Mouse (Mus musculus) c-Kit-positive CD71-positive TER-119-negative erythroid progenitor cells, embryonic 14.5 days (primary cell): ENCODE measurements around the gene Ssu72.
A peak's percentile ranks its signal among the peaks of the same experiment; 100 is the strongest.
"Not testable (repeated sequence)": the region's sequence is repeated elsewhere in the genome, so short reads cannot be mapped to it uniquely, and the experiment has no call there.

Experiments
- DNase-seq: peaks from one replicate; pipeline ENCODE4 v3.0.0-alpha.2; 2013; ENCODE audit warnings: low read depth

The Ssu72 gene

DNA sequence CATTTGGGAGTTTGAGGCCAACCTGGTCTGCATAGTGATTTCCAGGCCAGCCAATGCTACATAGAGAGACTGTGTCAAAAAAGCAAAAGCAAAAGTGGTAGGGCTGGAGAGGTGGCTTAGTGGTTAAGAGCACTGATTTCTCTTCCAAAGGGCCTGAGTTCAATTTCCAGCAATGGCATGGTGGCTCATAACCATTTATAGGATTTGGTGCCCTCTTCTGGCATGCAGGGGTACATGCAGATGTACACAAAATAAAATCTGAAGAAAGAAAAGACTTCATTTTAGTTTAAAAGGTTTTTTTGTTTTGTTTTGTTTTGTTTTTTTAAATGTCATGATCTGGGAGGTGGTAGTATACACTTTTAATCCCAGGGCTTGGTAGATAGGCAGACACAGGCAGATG lies 4.2 kb upstream of the Ssu72 start:
- DNase-seq = no peak

DNA sequence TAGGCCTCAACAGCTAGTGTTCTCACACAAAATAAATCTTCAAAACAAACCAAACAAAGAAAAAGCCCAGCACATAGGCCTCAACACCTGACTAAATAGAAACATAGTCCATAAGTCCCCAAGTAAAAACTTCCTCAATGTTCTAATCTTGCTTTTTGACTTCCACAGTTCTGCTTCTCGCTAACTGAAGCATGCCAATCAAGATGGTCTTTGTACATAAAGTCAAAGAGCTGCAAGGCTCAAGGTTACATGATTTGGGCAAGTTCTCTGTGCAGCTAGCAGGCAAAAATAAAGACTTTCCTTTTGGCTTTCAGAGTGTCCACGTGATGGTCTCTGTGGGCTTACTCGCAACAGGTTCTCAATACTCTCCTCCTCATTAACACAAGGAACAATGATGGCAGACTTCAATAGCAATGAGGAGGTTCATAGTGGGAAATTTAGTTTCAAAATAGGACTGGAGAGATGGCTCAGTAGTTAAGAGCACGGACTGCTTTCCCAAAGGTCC lies 1.1 kb upstream of the Ssu72 start:
- no peak for DNase-seq

DNA sequence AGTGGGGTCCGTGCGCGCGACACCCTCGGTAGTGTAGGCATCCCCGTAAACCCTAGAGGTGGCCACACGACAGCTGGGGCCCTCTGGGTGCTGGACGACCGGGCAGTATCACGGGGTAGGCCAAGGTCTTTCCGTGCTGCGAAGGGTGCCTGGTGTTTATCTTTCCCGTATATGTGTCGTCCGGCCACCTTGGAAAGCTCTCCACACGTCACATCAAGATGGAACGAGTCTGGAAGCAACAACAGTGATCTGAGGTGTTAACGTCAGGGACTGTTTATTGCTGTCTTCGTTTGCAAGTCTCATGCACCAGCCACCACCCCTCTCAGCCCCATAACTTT lies 961 bp downstream of the Ssu72 start:
- DNase-seq = peak; percentile 33

DNA sequence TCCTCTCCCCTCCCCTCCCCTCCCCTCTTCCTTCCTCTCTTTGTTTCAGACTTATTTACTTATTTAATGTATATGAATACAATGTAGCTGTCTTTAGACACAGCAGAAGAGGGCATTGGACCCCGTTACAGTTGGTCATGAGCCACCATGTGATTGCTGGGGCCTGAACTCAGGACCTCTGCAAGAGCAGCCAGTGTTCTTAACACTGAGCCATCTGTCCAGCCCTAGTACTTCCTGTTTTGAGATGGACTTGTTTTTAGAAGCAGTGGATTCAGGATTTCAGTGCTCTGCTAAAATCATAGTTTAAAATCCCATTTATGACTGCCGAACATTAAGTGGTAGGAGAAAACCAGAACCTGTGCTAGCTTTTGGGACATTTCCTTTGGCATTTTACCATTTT lies 4.0 kb downstream of the Ssu72 start:
- no peak for DNase-seq

DNA sequence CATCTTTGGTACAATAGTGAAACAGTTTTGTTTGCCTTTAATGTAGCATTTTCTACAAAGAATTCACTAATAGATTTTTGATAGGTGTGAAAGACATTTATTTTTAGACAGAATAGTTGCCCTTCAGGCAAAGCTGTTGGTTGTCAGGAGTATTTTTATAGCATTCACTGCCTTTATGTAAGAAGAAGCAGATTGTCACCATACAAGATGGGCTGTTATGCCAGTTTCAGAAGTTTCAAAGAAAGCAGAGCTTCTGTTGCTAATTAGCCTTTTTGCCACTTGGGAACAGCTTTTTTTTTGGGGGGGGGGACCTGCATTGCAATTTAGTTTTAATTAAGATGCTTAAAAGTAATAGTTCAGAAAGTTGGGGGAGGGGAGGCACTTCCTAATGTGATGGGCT lies 4.4 kb downstream of the Ssu72 start:
- no peak for DNase-seq

DNA sequence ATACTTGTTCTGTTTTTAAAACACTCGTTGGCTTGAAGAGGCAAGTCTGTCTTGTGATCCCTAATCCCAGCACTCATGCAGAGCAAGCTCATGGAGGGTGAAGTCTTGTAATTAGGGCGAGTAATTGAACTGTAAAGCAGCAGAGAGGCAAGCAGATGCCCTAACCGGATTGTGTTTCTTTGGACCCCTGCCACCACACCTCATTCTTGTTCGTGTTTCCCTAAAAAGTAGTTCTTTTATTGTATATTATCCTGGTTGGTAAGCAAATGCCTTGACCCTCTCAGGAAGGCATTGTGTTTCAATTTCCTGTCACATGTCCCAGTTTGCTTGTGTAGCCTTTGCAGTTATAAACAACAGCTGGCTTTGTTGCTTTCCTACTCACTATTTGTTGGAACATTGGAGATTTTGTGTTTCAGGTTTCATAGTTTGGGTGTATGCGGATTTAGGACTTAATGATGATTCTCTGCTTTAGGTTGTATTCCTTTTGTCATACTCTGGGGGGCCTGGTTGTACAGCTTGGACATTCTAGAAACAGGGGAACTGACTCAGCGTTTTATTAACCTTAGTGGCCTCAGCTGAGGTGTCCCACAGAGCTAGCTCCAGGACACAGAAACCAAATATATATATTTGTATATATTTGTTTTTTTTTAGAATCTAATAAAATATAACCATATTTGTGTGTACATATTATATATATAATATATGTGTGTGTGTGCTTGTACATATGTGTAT lies 6.1 kb downstream of the Ssu72 start:
- DNase-seq = no peak

DNA sequence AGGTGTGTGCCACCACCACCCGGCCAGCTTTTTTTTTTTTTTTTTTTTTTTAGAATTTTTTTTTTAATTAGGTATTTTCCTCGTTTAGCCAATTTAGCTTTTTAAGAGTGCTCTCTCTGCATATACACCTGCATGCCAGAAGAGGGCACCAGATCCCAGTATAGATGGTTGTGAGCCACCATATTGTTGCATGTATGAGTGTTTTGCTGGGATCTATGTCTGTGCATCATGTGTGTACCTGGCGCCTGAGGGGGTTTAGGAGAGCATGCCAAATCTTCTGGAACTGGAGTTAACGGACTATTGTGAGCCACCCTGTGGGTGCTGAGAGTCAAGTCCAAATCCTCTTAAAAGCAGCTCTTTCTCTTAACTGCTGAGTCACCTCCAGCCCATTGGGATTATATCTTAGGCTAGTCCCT lies 17.1 kb downstream of the Ssu72 start:
- DNase-seq = no peak

DNA sequence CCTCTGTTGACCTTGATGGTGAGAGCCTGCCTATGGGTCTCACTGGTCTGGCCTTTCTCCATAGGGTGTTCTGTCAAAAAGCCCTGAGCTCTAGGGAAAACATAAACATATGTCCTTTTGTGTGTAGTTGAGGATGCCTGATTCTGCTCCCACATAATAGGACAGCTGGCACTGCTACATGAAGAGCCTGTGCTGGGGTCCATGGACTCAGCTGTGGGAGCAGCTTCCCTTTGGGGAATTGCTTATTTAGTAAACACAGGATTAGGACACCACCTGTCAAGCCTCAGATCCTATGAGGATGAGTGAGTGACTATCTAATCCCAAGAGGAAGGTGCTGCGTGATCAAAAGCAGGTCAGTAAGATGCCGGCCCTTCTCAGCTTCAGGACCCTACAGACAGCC lies 23.4 kb downstream of the Ssu72 start:
- DNase-seq = no peak

DNA sequence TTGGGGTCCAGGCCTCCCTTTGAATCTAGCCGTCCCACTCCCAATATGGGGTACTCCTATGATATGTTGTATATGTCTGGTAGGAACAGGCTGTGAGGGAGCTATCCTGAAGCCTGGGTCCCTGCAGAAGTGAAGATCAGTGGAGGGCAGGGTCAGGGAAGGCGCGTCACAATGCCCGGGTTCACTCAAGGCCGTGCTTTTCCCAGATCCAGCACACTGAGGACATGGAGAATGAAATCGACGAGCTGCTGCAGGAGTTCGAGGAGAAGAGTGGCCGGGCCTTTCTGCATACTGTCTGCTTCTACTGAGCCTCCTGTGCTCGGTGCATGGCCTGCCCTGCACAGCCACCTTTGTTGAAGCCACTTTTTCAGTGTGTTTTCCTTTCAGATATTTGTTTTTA lies 28.7 kb downstream of the Ssu72 start:
- no peak for DNase-seq

DNA sequence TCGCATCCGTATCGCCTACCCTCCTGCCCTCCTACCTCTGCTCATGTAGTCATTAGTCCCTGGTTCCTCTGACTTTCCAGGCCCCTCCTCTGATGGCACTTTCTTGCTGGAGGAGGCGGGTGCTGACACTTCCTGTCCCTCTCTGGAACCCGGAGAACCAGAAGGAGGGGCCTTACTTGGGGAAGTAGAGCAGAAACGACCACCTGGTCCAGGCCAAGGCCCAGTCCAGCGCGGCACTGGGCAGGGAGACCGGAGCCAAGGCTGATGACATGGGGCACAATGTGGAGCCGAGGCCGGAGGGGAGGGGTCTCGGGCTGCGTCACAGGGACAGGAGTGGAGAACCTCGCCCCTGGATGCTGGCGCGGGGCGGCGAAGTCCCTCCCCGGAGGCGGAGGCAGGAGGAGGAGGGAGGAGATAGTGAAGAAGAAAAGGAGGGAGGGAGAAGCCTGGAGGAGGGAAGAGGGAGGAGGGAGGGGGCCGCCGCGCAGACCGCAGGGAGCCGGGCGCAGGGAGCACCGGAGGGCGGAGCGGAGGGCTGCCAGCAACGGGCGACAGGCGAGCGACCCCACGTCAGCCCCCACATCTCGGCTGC lies 29.8 kb downstream of the Ssu72 start, which contains the start of gene Tmem240:
Gene Tmem240, plus strand, starts transcription at position 451 of the 592 bp plus-strand sequence.
- peak; percentile 69 for DNase-seq

DNA sequence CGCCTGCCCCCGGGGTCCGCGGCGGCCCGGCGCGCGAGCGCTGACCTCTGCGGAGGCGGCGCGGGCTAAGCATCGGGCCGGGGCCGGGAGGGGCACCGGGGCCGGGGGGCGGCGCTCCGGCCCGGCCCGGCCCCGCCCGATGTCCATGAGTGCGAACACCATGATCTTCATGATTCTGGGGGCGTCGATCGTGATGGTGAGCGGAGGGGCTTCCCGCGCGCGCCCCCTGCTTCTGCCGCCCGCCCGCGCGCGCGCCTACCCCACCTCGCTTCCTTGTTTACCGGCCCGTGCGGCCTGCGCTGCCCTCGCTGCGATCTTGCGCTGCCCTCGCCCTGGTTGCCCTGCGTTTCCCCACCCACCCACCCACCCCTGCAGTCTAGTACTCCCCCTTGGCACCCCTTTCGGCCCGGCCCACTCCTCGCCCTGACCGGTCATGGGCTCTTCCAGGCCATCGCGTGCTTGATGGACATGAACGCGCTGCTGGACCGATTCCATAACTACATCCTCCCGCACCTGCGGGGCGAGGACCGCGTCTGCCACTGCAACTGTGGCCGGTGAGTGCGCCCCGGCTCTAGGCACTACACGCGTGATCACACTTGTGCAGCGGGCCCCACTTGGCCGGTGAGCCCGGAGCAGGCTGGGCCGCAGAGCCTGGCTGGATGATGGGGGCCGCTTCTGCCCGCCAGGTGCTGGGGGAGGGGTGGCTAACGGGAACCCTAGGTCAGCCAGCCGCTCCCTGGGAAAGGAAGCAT lies 30.5 kb downstream of the Ssu72 start:
- no peak for DNase-seq

DNA sequence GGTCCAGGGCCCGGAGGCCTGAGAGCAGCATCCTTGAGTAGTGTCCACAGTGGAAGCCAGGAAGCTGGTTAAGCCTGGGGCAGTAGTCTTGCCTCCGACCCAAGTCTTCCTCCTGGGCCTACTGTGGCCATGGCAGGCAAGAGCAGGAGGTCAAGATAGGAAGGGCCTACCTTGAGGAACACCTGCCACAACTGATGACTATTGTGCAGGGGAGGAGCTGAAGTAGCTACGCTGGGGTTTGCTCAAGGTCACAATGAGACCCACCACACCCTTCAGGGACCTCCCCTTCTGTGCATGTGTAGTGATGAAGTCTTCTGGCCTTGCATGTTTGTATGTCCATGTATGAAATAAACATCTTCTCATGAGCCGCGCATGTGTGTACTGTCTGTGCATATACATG lies 31.2 kb downstream of the Ssu72 start:
- no peak for DNase-seq

DNA sequence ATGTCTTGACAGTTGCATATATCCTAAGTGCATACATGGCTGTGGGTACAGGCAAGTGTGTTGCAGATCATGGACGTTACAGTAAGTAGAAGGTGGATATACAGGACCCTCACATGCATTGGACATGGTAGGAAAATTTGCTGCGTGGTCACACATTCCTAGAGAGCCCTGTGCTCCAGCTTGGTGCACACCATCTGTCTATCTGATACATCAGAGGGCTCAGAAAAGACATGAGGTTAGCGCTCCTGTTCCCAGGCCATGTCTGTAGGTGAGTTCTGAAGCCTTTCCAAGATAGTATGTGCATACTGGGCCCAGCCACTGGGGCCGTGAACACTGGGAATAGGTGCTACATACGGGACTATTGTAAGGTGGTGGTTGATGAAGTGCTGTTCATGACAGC lies 31.8 kb downstream of the Ssu72 start:
- no peak for DNase-seq

DNA sequence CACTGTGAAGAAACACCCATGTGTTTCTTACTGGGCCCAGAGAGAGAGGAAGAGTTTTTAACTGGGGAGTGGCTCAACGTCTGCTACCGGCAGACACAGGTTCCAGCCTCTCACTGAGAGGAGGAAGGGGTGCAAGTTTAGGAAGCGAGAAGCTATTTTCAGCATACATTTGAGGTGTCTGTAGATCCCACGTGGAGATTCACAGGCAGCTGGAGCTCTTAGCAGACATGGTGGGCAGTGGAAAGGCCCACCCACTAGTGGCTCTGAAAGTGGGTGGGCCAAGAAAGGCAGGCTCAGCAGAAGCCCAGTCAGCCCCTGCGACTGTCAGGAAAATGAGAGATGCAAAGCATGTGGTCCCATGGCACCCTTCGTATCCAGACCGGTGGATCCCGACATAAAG lies 33.7 kb downstream of the Ssu72 start:
- DNase-seq = no peak

DNA sequence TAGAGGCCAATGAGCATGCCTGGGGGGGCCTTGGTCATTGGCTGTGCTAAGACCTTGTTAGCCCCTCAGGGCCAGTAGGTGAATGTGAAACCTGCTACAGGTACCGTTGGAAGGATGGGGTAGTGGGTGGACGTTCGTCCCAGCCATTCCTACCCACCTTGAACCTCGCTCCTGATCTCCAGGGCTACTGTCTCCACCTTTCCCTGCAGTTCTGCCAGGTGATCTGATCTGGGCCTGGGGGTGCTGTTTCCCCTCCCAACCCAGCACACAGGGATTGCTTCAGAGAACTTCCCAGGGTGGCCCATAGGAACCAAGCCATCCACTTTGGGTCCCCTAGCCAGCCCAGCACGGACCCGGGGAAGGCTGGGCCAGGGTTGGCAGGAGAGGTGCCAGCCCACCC lies 34.6 kb downstream of the Ssu72 start:
- no peak for DNase-seq

DNA sequence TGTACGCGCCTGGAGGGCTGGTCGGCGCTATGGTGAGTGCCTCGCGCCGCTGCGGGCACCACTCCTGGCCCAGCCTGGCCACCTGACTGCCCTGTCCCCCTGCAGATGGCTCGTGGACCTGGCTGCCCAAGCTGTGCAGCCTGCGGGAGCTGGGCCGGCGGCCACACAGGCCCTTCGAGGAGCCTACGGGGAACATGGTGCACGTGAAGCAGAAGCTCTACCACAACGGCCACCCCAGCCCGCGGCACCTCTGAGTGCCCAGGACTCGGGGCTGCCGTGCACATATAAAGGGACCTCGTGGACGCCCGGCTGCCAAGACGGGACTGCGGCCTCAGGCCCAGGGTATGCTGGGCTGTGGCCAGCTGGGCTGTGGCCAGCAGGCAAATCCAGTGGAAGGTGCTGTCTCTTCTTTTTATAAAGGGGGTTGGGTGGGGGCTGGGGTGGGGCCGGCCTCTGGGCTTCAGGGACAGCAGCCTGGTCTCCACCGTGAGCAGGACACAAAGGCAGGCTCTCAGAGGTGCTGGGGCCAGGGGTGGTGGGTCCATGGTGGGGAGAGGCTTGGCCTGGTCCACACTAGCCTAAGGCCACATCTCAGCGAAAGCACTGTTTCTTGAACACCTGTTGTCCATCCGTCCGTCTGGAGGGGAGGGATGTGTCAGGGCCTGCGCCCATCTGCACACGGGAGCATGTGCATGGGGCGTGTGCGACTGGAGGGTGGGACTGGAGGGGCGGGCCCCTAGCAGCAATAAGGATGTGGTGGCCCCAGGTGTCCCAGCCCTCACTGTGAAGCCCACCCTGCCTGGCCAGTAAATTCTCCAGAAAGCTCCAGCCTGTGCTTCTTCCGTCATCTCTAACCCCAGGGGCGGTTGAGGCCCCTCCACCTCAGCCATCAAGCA lies 35.4 kb downstream of the Ssu72 start:
- DNase-seq = no peak

DNA sequence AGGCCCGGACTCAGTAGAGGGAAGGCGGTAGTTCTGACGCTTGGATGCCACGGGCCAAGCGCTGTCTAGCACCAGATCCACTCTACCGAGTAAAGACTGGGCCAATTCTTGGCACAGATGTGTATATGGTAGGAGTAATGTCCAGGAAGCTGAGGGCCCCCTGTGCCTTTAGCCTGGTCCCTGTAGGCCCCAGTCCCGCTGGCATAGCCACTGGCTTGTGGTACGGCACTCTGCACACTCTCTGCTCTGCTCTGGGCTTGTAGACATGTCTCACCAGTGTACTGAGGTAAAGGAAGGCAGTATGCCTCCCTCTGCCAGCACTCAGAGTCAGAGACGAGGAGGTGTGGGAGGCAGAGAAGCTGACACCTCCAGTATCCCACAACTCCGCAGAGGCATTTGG lies 36.1 kb downstream of the Ssu72 start:
- DNase-seq = not testable (repeated sequence)

DNA sequence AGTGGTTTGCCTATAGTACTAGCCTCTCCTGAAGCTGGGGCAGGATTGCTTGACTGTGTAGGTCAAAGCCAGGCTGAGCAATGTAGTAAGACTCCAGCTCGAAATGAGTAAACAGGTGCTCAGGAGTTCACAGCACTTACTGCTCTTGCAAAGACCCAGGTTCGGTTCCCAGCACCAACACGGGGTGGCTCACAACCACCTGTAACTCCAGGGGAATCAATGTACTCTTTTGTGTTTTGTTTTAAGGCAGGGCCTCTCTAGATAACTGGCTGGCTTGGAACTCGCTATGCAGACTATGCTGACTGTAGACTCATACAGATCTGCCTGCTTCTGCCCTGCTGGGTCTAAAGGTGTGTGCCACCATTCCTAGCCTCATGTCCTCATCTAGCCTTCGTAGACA lies 38.1 kb downstream of the Ssu72 start:
- no peak for DNase-seq

DNA sequence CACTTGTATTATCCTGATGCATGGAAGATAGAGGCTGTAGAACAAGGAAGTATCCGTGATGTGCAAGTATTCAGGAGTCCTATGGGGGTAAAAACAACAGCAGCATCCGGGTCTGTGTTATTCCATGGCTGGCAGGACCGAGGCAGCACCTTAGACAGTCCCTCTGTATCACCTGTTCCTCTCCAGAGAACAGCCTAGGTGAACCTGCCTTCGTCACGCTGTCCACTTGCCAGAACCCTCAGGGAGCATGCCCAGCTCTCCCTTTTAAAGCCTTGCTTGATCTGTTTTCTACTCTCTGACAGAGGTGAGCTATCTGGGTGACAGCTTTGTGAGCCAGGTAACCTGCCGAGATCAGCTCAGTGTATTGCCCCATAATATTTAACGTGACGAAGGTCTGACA lies 39.9 kb downstream of the Ssu72 start:
- no peak for DNase-seq

DNA sequence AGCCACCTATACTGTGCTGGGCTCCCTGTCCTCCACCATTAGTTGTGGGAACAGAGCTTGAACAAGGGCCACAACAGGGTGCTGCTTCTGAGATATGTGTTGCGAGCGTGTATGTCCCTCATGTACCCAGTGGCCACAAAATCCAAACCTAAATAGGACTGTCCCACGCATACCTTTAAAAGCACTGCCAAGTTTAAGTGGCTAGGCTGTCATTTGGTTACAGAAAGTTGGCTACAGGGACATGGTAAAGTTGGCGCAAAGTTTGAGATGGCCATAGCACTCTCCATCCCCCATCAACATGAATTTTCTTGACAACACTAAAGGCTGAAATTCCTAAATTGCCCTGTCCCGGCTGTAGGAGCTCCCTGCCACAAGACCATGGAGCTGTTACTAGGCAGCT lies 40.5 kb downstream of the Ssu72 start:
- DNase-seq = no peak

DNA sequence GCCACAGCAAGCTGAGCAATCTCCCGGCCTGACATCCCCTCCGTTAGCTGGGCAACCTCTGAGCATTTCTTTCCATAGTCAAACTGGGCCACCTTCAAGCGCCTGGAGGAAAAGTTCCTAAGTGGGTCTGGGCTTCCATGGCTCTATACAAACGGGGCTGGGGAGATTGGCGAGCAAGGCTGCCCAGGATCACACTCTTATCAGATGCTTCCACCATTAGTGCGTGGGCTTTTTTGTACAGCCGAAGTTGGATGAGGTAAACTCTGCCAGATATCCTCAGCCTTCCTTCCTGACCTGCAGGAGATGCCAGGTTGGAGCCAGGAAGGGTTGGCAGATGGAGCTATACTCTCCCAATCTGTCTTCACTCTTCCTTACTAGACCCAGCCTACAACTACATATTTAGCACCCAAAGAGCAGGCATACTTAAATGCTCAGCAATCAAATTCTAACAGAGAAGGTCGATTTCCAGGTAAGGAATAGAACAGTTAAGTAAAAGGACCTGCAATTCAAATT lies 41.5 kb downstream of the Ssu72 start:
- no peak for DNase-seq
